ENCODE assay signal across 7 mouse cellular contexts in the genomic region with DNA sequence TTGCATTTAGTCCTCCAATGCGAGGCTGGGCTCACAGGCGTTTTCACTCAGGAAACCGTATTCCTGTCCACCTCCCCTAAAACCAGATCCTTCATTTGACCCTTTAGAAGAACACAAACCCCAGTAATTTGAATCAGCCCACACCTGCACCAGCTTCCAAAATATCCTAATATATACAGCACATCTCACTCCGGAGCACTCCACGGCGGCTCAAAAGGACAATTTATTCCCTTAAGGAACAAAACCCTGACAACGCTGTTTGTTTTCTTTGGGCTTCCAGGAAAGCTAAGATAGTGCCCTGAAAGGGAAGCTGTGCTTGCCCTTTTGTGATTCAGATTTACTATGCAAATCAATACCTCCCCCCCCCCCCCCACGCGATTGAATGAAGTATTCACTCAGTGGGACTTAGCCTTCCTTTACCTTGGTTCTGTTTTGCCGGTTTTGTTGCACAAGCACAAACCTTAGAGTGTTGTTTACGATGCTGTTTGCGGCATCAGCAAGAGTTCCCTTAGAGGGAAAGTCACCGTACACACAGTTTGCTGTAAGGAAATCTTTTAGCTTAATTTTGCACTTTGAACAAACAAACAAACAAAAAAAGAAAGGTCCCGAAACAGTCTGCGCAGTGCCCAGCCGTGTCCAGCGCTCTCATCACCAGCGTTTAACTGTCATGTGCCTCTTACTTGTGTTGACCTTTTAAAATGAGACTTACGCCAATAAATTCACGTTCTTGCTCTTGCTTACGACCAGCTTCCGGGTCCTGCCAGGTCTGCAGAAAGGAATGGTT.
DNase-seq lines count a peak whose midpoint lies in the region; ATAC-seq and TF ChIP-seq lines count a peak whose summit lies in the region.

No protein-coding gene starts in this region.

- no peak overlapping the region for H3K9ac ChIP-seq in lung, embryonic 16.5 days (ENCODE audit: low read length)
- no peak overlapping the region for H3K9ac ChIP-seq in forebrain, embryonic 16.5 days (replicated peaks; ENCODE audit: low read depth, low read length)
- H3K9ac ChIP-seq in liver, embryonic 14.5 days (replicated peaks): no peak overlapping the region

- TF ChIP-seq EP300 in liver, embryonic 14.5 days (IDR thresholded peaks at IDR 0.05; ENCODE audit: low read depth): no peak

- H3K27me3 ChIP-seq in lung, embryonic 16.5 days (ENCODE audit: control insufficient read depth, insufficient read depth, low read depth, low read length): peaks cover 70% of the 10 kb centered on the region
- peaks cover 45% of the 10 kb centered on the region for H3K27me3 ChIP-seq in forebrain, embryonic 16.5 days (replicated peaks; ENCODE audit: control insufficient read depth, insufficient read depth, low read length)
- peaks cover 42% of the 10 kb centered on the region for H3K27me3 ChIP-seq in liver, embryonic 14.5 days (ENCODE audit: control insufficient read depth, insufficient read depth, low read length)

- no peak; the same call in 1 of the 2 replicates for ATAC-seq in lung, embryonic 16.5 days (ENCODE audit: low read depth)
- ATAC-seq in forebrain, embryonic 16.5 days: no peak
- ATAC-seq in liver, embryonic 14.5 days (ENCODE audit: insufficient read depth): no peak

- peaks cover 11% of the 10 kb centered on the region for H3K4me1 ChIP-seq in lung, embryonic 16.5 days (replicated peaks; ENCODE audit: control insufficient read depth, insufficient read depth, low read length)
- H3K4me1 ChIP-seq in forebrain, embryonic 16.5 days (replicated peaks; ENCODE audit: control insufficient read depth, insufficient read depth, low read length): peaks cover 13% of the 10 kb centered on the region
- H3K4me1 ChIP-seq in liver, embryonic 14.5 days (replicated peaks; ENCODE audit: control insufficient read depth in 2 of 2, insufficient read depth in 2 of 2, low read length in 1 of 2): no peaks in the 10 kb centered on the region

- no peaks in the 10 kb centered on the region for H3K36me3 ChIP-seq in lung, embryonic 16.5 days (ENCODE audit: control insufficient read depth, insufficient read depth, low read length)
- no peaks in the 10 kb centered on the region for H3K36me3 ChIP-seq in forebrain, embryonic 16.5 days (ENCODE audit: control insufficient read depth, insufficient read depth)
- no peaks in the 10 kb centered on the region for H3K36me3 ChIP-seq in liver, embryonic 14.5 days (replicated peaks; ENCODE audit: control insufficient read depth, insufficient read depth, low read depth)

- no peak for TF ChIP-seq CTCF in liver, embryonic 14.5 days (IDR thresholded peaks at IDR 0.05; ENCODE audit: low read depth)

- no peak overlapping the region for H3K27ac ChIP-seq in lung, embryonic 16.5 days (ENCODE audit: low read length)
- no peak overlapping the region for H3K27ac ChIP-seq in forebrain, embryonic 16.5 days (ENCODE audit: low read length)
- no peak overlapping the region for H3K27ac ChIP-seq in liver, embryonic 14.5 days

- no peaks in the 10 kb centered on the region for H3K9me3 ChIP-seq in lung, embryonic 16.5 days (ENCODE audit: control insufficient read depth, low read length)
- H3K9me3 ChIP-seq in forebrain, embryonic 16.5 days (ENCODE audit: control insufficient read depth, low read length): no peaks in the 10 kb centered on the region
- H3K9me3 ChIP-seq in liver, embryonic 14.5 days (ENCODE audit: control insufficient read depth, low read length): no peaks in the 10 kb centered on the region

- WGBS in lung, embryonic 16.5 days: 2% methylated on average over 22 of the region's 22 CpGs
- WGBS in forebrain, embryonic 16.5 days: 0% methylated on average over 22 of the region's 22 CpGs
- 2% methylated on average over 22 of the region's 22 CpGs for WGBS in liver, embryonic 14.5 days (ENCODE audit: insufficient replicate concordance)

- peak overlapping the region; percentile 85 for H3K4me2 ChIP-seq in lung, embryonic 16.5 days (ENCODE audit: low read depth, low read length)
- peak overlapping the region; percentile 74 for H3K4me2 ChIP-seq in forebrain, embryonic 16.5 days (ENCODE audit: low read length)
- peak overlapping the region; percentile 45 for H3K4me2 ChIP-seq in liver, embryonic 14.5 days (ENCODE audit: low read depth)

- H3K4me3 ChIP-seq in lung, embryonic 16.5 days (ENCODE audit: low read length): peak overlapping the region; percentile 49
- peak overlapping the region; percentile 41 for H3K4me3 ChIP-seq in forebrain, embryonic 16.5 days (replicated peaks; ENCODE audit: low read length)
- peak overlapping the region in 1 of 2 experiments; percentile 30; a peak in 2 of 4 replicates for H3K4me3 ChIP-seq in liver, embryonic 14.5 days (ENCODE audit: insufficient read depth in 1 of 2, low read depth in 2 of 2, low read length in 2 of 2)

- DNase-seq in lung, postnatal 10 days: no peak
- no peak for DNase-seq in liver, embryonic 14.5 days (ENCODE audit: low read depth in 3 of 3, low spot score in 3 of 3)
- DNase-seq in layer of hippocampus, adult 11-12 months (ENCODE audit: low spot score): no peak
- DNase-seq in cerebellum, adult 18-20 months: no peak
- DNase-seq in thymus, postnatal 14 days: no peak
